Mouse (Mus musculus) T-helper 17 cell (primary cell): Measurements from ENCODE around the gene Ostm1.

Source experiments
- in situ Hi-C, 2 experiments: fragments of 300-600 bp; cut with MboI, MseI; formaldehyde crosslinking; loops; 1 replicate in 1 of 2; 2 replicates in 1 of 2; pipeline ENCODE4 v1.15.1; 2025; ENCODE audit warnings: high pct_unique_total_duplicates in 2 of 2

The Ostm1 gene

DNA sequence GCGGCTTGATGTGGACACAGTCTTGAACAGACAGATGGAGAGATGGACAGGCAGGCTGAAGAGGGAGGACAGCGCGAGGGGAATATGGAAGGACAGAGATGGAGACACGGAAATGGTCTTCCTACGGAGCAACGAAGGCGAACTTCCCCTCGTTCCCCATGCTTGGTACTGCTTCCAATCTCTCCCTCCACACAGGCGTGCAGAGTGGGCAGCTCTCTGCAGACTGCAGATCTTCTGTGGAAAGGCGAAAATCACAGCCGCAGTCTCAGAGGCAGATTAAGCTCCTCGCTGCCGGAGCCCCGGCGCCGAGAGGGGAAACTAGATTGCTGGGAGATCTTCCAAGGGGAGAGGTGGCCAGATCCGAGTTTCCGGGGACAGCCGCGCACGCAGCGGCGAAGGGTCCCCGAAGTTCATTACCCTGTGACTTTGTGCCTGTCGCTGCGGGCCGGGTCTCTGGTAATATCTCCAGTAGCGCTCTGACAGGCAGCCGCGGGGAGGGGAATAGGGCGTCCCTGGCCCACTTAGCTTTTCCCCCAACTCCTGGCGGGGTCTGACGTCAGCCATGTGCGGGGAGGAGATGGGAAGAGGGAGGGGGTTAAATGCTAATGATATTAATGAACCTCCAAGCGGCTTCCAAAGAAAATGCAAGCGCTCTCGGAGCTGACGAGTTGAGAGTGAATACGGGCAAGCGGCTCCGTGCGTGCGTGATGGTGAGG is at the start of gene Ostm1, which contains the start of gene Nr2e1:
Gene Ostm1, plus strand, starts transcription at position 666 of the 716 bp plus-strand sequence.
Gene Nr2e1, minus strand, starts transcription at position 476 of the 716 bp plus-strand sequence.
- in situ Hi-C loops = no loop called here

GRCm38 (mm10) chr10:42533836-42534453 is 49.7 kb upstream of the Ostm1 start:
- in situ Hi-C loops = no loop called here

DNA sequence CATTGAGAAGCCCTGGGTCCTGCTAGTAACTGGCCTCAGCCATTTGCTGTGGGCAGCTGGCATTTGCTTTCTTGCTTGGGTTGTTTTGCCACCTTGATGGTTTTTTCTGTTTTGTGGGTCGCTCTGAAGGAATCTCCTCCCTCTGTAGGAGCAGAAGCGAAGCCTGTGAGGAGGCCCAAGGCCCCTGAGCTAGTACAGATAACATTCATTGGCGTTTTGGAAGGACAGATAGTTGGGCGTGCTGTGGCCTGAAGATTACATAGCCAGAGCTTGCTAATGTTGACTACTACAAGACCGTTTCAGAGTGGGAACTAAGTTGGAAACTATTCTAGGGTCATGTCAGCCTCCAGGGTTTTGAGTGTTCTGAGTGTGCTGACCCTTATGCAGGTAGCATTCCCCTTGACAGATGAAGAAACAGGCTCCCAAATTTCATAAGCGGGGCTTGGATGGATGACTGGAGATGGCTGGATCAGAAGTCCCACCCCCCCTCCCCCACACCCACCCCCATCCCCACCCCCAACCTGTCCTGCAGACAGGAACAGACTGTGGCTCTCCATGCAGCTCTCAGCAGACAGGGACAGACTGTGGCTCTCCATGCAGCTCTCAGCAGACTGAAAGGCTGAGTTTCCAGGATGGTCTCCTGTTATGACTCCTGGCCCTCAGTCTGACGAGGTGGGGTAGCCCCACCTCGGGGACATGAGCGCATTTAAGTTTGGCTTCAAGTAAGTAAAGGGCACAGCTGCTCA is 45.9 kb upstream of the Ostm1 start:
- in situ Hi-C loops = no loop called here

- in situ Hi-C loops = no loop called here
Observed at GRCm38 (mm10) chr10:42545707-42546503, 37.7 kb upstream of the Ostm1 start.

DNA sequence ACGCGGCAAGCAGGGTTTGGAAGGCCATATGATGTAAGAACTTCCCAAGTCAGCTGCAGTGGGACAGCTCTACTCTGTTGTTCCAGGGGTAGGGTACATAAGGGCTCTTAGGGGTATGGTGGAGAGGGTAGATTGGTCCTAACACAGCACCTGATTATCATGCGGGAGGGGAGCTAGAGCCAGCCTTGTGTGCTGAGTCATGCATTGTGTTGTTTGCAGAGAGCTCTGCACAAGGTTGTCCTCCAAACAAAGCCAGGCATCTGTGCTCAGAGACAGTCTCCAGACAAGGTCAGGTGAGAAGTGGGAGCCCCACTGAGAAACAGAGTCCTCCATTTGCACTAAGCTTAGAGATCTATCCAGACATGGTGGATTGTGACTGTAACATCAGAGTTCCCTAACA is 37.1 kb upstream of the Ostm1 start:
- in situ Hi-C loops = no loop called here

DNA sequence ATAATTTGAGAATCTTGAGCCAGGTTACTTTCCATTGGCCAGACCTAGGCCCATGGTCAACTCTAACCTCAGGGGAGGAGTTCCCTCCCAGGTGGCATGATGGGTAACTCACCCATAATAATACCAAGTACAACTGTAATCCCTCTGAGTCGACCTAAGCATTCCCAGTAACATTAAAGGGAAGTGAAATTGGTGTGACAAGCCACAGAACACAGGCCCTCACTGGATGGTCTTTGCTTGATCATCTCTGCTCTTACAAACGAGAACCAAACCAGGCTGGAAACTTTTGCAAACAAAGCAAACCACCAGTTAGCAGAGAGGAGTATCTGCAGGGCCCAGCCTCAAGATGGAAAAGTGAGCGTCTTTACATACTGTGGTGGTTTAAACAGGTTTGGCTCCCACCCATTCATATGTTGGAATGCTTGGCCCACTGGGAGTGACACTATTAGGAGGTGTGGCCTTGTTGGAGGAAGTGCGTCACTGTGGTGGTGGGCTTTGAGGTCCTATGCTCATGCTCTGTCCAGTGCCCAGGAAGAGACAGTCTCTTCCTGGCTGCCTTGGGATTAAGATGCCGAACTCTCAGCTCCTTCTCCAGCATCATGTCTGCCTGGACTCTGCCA is 23.9 kb upstream of the Ostm1 start:
- in situ Hi-C loops = loop anchor here (10.0 kb wide), 2 partner anchors 235 to 1185 kb away; no protein-coding TSS in a partner anchor

DNA sequence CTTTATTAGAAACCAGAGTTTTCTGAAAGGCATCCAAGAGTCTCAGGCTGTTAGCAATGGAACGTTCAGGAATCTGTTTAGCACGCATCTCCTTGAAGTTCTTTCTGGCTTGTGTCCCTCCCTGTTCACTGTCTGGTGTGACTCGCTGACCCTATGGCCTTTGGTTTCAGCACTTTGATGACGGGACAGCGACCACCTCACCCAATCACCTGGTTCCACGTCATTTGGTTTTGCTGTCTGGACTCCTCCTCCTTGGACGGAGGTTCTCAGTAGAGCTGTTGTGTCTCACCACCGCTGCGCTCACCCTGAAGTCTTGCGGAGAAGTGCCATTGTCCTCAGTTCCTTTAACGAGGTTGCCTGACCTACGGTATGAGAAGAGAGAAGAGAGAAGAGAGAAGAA is 21.4 kb upstream of the Ostm1 start:
- in situ Hi-C loops = no loop called here

GRCm38 (mm10) chr10:42572567-42572966 is 11.1 kb upstream of the Ostm1 start:
- in situ Hi-C loops = loop anchor here in 1 of 2 experiments (5.0 kb wide), 1 partner anchor 60 kb away; no protein-coding TSS in a partner anchor

DNA sequence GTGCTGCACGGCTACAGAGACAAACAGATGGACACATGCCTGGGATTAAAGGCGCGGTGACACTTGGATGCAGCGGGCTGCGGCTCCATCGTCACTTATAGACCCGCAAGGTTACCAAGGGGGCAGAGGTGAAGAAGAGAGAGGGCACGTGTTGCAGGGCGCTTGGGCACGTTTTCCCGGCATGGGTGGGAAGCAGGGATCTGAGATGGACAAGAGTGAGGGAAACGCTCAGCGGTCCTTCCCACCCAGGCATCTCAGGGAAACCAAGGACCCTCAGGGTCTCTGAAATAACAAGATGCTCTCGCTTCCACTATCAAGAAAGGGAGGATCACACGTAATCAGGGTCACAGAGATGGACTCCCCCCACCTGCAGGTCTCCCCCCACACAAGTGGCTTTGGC is 10.7 kb upstream of the Ostm1 start:
- in situ Hi-C loops = loop anchor here in 1 of 2 experiments (5.0 kb wide), 1 partner anchor 59 kb away; no protein-coding TSS in a partner anchor

GRCm38 (mm10) chr10:42574639-42575038 is 9.0 kb upstream of the Ostm1 start:
- in situ Hi-C loops = loop anchor here in 1 of 2 experiments (5.0 kb wide), 1 partner anchor 58 kb away; no protein-coding TSS in a partner anchor

DNA sequence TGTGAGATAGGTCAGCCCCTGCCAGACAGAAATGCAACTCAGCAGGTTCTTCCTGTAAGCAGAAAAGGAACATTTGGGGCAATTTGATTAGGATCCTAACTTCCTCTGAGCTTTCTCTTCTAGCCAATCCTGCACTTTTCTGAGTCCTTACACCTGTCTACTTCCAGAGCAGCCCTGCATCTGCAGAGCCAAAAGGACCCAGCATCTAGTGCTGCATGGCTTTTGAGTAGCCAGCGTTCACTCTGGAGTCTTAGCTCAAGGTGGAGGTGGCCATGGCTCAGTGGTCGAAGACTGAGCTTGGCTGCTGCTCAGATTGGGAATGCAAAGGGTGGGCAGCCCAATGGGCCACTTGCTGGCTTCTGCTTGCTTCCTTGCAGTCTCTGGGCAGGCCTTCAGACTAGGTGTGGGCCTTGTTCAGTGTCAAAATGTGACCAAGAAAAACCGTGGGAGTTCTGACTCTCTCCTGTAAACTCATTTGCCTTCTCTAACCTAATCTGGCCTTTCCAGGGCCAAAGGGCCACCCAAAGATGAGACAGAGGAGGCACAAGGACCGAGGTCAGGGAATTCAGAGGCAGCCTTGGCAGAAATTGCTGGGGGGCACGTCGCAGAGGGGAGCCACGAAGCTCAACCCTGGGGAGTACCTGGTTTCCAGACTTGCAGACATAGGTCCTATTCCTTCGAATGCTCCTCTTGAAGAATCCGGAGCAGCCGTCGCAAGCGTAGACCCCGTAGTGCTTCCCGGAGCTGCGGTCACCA is 5.9 kb upstream of the Ostm1 start:
- in situ Hi-C loops = no loop called here

DNA sequence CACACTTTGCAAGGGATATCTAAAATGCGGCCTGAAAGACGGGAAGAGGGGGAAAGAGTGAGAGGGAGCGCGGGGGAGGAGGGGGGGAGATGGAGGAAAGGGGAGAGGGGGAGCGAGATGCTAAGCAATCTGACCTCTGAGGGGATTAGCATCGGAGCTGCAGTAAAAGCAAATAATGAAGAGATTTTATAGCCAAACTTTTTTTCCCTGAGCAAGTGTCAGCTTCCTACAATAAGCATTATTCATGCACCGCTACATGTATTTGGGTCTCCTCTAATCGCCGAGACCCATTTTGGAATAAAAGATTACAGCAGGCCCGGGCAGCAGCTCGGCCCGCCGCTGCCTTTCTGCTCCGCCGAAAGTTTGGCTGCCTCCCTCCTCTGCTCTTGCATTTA is 5.3 kb upstream of the Ostm1 start:
- in situ Hi-C loops = no loop called here

DNA sequence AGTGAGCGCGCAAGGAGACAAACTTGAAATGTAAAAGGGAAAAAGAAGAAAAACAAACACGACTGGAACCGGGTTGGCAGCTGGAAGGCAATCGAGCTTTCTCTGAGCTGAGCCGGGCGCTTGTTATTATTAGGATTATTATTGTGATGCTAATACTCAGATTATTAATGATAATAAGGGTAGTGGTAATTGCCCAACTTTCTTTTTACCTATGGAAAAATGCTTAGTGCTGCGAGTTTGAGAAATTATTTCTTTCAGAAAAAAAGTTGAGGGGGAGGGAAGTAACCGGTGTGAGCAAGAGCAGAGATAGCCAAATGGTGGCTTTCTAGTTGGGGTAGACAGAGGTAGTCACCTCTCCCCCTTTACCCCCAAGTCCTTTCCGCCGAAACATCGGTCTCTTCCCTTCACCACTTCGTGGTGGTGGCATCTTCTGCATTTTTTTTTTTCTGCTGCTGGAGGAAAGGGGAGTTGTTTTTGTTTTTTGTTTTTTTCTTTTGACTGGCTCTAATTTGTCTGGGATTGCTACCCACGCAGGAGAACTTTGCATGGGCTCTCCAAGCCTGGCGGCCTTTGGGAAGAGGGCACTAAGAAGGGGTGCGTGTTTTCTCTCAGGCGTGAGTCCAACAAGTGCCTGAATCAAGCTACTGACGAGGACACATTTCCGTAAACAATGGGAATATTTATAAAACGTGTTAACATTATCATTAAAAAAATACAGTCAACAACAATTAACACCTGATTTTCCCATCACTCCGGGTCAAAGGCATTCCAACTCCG is 4.7 kb upstream of the Ostm1 start:
- in situ Hi-C loops = no loop called here

GRCm38 (mm10) chr10:42579475-42580130 is 4.0 kb upstream of the Ostm1 start:
- in situ Hi-C loops = no loop called here

- in situ Hi-C loops = no loop called here
Observed at GRCm38 (mm10) chr10:42580131-42580950, 3.3 kb upstream of the Ostm1 start.

- in situ Hi-C loops = no loop called here
Observed at GRCm38 (mm10) chr10:42580951-42581277, 2.7 kb upstream of the Ostm1 start.

GRCm38 (mm10) chr10:42581694-42582565 is 1.7 kb upstream of the Ostm1 start:
- in situ Hi-C loops = no loop called here
